Mouse (Mus musculus): Measurements from ENCODE around the gene Plppr2.

DNA sequence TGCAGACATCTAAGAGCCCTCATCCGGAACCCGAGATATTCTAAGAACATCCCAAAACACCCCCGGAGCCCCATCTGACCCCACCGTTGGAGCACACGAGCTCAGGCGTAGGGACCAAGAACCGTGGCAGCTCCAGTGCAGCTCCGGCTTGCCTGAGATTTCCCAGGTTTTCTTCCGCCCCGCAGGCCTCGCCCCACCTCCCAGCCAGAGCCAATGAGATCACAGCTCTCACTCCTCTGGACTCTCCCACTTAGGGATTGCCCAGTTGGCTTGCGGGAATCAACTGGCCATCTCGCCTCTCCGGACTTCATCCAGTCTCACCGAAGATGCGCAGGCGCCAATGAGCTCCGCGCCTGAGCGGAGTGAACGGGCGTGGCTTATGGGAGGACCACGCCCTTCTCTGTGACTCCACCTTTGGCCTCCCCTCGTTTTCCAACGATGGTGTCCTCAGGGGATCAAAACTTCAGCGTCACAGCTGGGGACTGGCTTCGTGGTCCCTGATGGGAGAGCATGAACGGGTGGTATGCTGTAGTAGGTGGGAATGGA lies 9.6 kb upstream of the Plppr2 start, which contains the start of the genes Ccdc159 and Tmem205:
- TF ChIP-seq CTCF (IDR thresholded peaks at IDR 0.05) = no peak
- peak; percentile 96 for TF ChIP-seq POLR2A (IDR thresholded peaks at IDR 0.05; ENCODE audit: insufficient read depth, low read depth, low read length)
- peak; percentile 86 for TF ChIP-seq EP300 (IDR thresholded peaks at IDR 0.05; ENCODE audit: insufficient read depth, low read depth, low read length)
